Mouse (Mus musculus) forebrain, embryonic 10.5 days (tissue): ENCODE results near the gene Sord. TPM values are rescaled to one million over a fixed set of nuclear protein-coding genes. Genes with fewer than 3 reads are reported as not detected.

Source experiments
- DNase-seq: peaks from one replicate; pipeline ENCODE4 v3.0.0-alpha.2; 2017; ENCODE audit warnings: low spot score; ENCODE audit errors: extremely low spot score
- H3K27ac ChIP-seq: fragments of 300-500 bp; sonication (generic); 2 replicates; pipeline ENCODE4 v1.5.1; 2016; ENCODE audit warnings: mild to moderate bottlenecking
- H3K27me3 ChIP-seq: fragments of 300-500 bp; sonication (generic); 2 replicates; pipeline ENCODE4 v1.6.1; 2016; ENCODE audit warnings: mild to moderate bottlenecking; ENCODE audit not compliant: poor library complexity, severe bottlenecking
- H3K36me3 ChIP-seq: fragments of 300-500 bp; sonication (generic); replicated peaks from 2 replicates; pipeline ENCODE4 v1.6.1; 2016; ENCODE audit warnings: mild to moderate bottlenecking, moderate library complexity
- H3K4me1 ChIP-seq: fragments of 300-500 bp; sonication (generic); 2 replicates; pipeline ENCODE4 v1.6.1; 2016
- H3K4me3 ChIP-seq: fragments of 300-500 bp; sonication (generic); 2 replicates; pipeline ENCODE4 v1.5.1; 2016; ENCODE audit warnings: mild to moderate bottlenecking, moderate library complexity
- H3K9me3 ChIP-seq: fragments of 300-500 bp; sonication (generic); 2 replicates; pipeline ENCODE4 v1.6.1; 2016; ENCODE audit warnings: mild to moderate bottlenecking, moderate library complexity
- WGBS: fragments of 180-500 bp; shearing (Covaris S2); methylation state at CpG from one replicate; pipeline ENCODE4 v1.1.7; 2016; 5-methylcytosine and 5-hydroxymethylcytosine counted together
- polyA plus RNA-seq: library from polyadenylated mRNA; unstranded; fragments of >200 nt; fragmentation: Nextera tagmentation; extraction: Ambion mirVana; gene quantifications from 2 replicates; pipeline ENCODE4 v1.2.1, GENCODE M21; 2016

Gene Sord
- polyA plus RNA-seq, 1 experiment from 2014 or later: 30.7 TPM

- peak; percentile 17 for DNase-seq
- no peaks in the 10 kb centered on the region for H3K36me3 ChIP-seq
- no peaks in the 10 kb centered on the region for H3K9me3 ChIP-seq
- H3K4me1 ChIP-seq: peaks cover 12% of the 10 kb centered on the region
- H3K27ac ChIP-seq: no peak within 1 kb of the TSS
- peaks cover 61% of the 10 kb centered on the region for H3K27me3 ChIP-seq
- peak within 1 kb of the TSS; percentile 42 for H3K4me3 ChIP-seq
- WGBS: 2% methylated on average over 24 of the region's 24 CpGs
Observed at GRCm38 (mm10) chr2:122313536-122313935, 79.0 kb downstream of the Sord start, which contains the start of gene Duoxa1. Gene Duoxa1 (minus strand): TSS chr2:122313730.

Other genes with a start within 250 kb of the Sord start
- gene Eif3j1, start 206.2 kb upstream of the Sord start, polyA plus RNA-seq: 13.9 and 14.3 TPM in 2 replicates
- gene Spg11, start 116.4 kb upstream of the Sord start, polyA plus RNA-seq: 13.5 and 13.6 TPM in 2 replicates
- 89.2 and 89.5 TPM in 2 replicates for gene B2m, start 87.1 kb upstream of the Sord start, polyA plus RNA-seq
- 0.09 TPM in 1 of 2 replicates, not detected in the other for gene Trim69, start 74.0 kb upstream of the Sord start, polyA plus RNA-seq
- not detected in 2 replicates for gene Patl2, start 48.6 kb upstream of the Sord start, polyA plus RNA-seq
- not detected in 2 replicates for gene Terb2, start 48.5 kb upstream of the Sord start, polyA plus RNA-seq
- gene Duox2, start 63.7 kb downstream of the Sord start, polyA plus RNA-seq: not detected in 2 replicates
- gene Duoxa2, start 64.2 kb downstream of the Sord start, polyA plus RNA-seq: not detected in 2 replicates
- not detected in 2 replicates for gene Duoxa1, start 79.0 kb downstream of the Sord start, polyA plus RNA-seq
- 0.05 TPM in 1 of 2 replicates, not detected in the other for gene Duox1, start 80.9 kb downstream of the Sord start, polyA plus RNA-seq
- gene Shf, start 134.4 kb downstream of the Sord start, polyA plus RNA-seq: 3.3 and 4.6 TPM in 2 replicates
- not detected in 2 replicates for gene Slc28a2, start 191.7 kb downstream of the Sord start, polyA plus RNA-seq